Mouse (Mus musculus): ENCODE measurements at regions not wholly inside any gene's neighbourhood (a gene's known extent, or its start where the extent isn't known, plus 50 kb on each side); places are given as distances from the start of the nearest gene placed in this dataset.

DNA sequence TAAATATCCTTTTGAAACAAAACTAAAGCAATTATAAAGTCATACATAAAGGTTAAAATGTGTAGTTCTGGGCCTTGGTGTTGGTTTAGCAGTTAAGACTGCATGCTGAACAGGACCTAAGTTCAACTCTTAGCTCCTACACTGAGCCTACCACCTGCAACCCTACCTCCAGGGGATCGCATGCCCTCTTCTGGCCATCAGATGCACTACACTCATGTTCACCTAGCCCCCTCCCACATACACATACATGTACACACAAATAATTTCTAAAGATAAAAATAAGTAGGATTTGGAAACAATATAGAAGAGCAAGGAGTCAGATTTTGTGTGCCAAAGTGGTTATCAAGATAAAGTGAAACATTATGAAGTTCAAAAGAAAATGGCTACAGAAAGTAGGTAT lies 576.2 kb upstream of the Arpp21 start:
- TF ChIP-seq CTCF (IDR thresholded peaks at IDR 0.05; ENCODE audit: low read depth) (peak; percentile 31; the same call in 1 of the 2 replicates), EP300 (IDR thresholded peaks at IDR 0.05; ENCODE audit: low read depth) (no peak)

Measured in liver, postnatal 0 days (tissue).